Mouse (Mus musculus) layer of hippocampus, adult 11-12 months (tissue): ENCODE measurements around the gene Mlxipl.

Experiments
- DNase-seq: peaks from one replicate; pipeline ENCODE4 v3.0.0; 2022; ENCODE audit warnings: low spot score

The Mlxipl gene

GRCm38 (mm10) chr5:135079578-135079977 is 10.1 kb upstream of the Mlxipl start:
- DNase-seq, result no peak

GRCm38 (mm10) chr5:135080539-135080938 is 9.2 kb upstream of the Mlxipl start:
- no peak for DNase-seq

GRCm38 (mm10) chr5:135086871-135087270 is 2.8 kb upstream of the Mlxipl start:
- no peak for DNase-seq

- DNase-seq, result no peak
These were observed 11.3 kb downstream of the Mlxipl start for GRCm38 (mm10) chr5:135100981-135101380.

GRCm38 (mm10) chr5:135103999-135104660 is 14.4 kb downstream of the Mlxipl start:
- no peak for DNase-seq

GRCm38 (mm10) chr5:135106758-135107256 is 17.1 kb downstream of the Mlxipl start:
- DNase-seq, result peak; percentile 66

- no peak for DNase-seq
These were observed 18.1 kb downstream of the Mlxipl start for GRCm38 (mm10) chr5:135107521-135108501.

- no peak for DNase-seq
These were observed 19.3 kb downstream of the Mlxipl start for GRCm38 (mm10) chr5:135109017-135109416.

GRCm38 (mm10) chr5:135109426-135109825 is 19.7 kb downstream of the Mlxipl start:
- no peak for DNase-seq

- no peak for DNase-seq
These were observed 20.3 kb downstream of the Mlxipl start for GRCm38 (mm10) chr5:135109976-135110375.

GRCm38 (mm10) chr5:135113782-135114181 is 24.1 kb downstream of the Mlxipl start:
- DNase-seq, result no peak

- DNase-seq, result no peak
These were observed 25.6 kb downstream of the Mlxipl start for GRCm38 (mm10) chr5:135115241-135115640.

GRCm38 (mm10) chr5:135118589-135119081 is 28.9 kb downstream of the Mlxipl start:
- DNase-seq, result peak; percentile 64

- no peak for DNase-seq
These were observed 31.1 kb downstream of the Mlxipl start for GRCm38 (mm10) chr5:135120753-135121152.

GRCm38 (mm10) chr5:135126121-135126520 is 36.4 kb downstream of the Mlxipl start:
- DNase-seq, result peak; percentile 58

GRCm38 (mm10) chr5:135127669-135128068 is 38.0 kb downstream of the Mlxipl start:
- DNase-seq, result peak; percentile 28

- no peak for DNase-seq
These were observed 40.1 kb downstream of the Mlxipl start for GRCm38 (mm10) chr5:135129747-135130146.

GRCm38 (mm10) chr5:135133736-135134405 is 44.2 kb downstream of the Mlxipl start:
- peak; percentile 36 for DNase-seq

GRCm38 (mm10) chr5:135134534-135134933 is 44.8 kb downstream of the Mlxipl start:
- DNase-seq, result peak; percentile 27

GRCm38 (mm10) chr5:135139881-135140280 is 50.2 kb downstream of the Mlxipl start:
- no peak for DNase-seq

- DNase-seq, result no peak
These were observed 54.8 kb downstream of the Mlxipl start for GRCm38 (mm10) chr5:135144469-135144868.

- DNase-seq, result peak; percentile 29
These were observed 55.8 kb downstream of the Mlxipl start for GRCm38 (mm10) chr5:135145532-135145931.
